Mouse (Mus musculus): ENCODE results near the gene Trim37. TPM values are rescaled to one million over a fixed set of nuclear protein-coding genes. Genes with fewer than 3 reads are reported as not detected.

Trim37 gene
- polyA plus RNA-seq, 1 experiment, result 55.9 TPM

GRCm38 (mm10) chr11:87173625-87174024 is 46.7 kb downstream of the Trim37 start:
- TF ChIP-seq POLR2A (IDR thresholded peaks at IDR 0.05; ENCODE audit: insufficient read depth, low read length), result no peak
- Histone ChIP-seq H3K4me3 (ENCODE audit: low read depth, low read length) (no peak overlapping the region), H3K27ac (ENCODE audit: insufficient read depth, low read length) (no peak overlapping the region), H3K36me3 (ENCODE audit: control insufficient read depth, insufficient read depth, low read length, poor library complexity, severe bottlenecking) (peaks cover 15% of the 10 kb centered on the region), H3K4me1 (ENCODE audit: control insufficient read depth, insufficient read depth, low read length) (no peaks in the 10 kb centered on the region), H3K27me3 (ENCODE audit: control insufficient read depth, insufficient read depth, low read length, poor library complexity, severe bottlenecking) (no peaks in the 10 kb centered on the region), H3K9me3 (replicated peaks; ENCODE audit: control insufficient read depth, insufficient read depth, low read length, poor library complexity, severe bottlenecking) (no peaks in the 10 kb centered on the region), H3K9ac (ENCODE audit: low read depth, poor library complexity, severe bottlenecking) (no peak overlapping the region)

GRCm38 (mm10) chr11:87175031-87175430 is 48.2 kb downstream of the Trim37 start:
- Histone ChIP-seq H3K27me3 (ENCODE audit: control insufficient read depth, insufficient read depth, low read length, poor library complexity, severe bottlenecking) (no peaks in the 10 kb centered on the region), H3K36me3 (ENCODE audit: control insufficient read depth, insufficient read depth, low read length, poor library complexity, severe bottlenecking) (peaks cover 11% of the 10 kb centered on the region)

GRCm38 (mm10) chr11:87212313-87212712 is 85.4 kb downstream of the Trim37 start:
- peaks cover 40% of the 10 kb centered on the region for H3K36me3 ChIP-seq (ENCODE audit: control insufficient read depth, insufficient read depth, low read length, poor library complexity, severe bottlenecking)
- H3K9me3 ChIP-seq (replicated peaks; ENCODE audit: control insufficient read depth, insufficient read depth, low read length, poor library complexity, severe bottlenecking), result no peaks in the 10 kb centered on the region
- no peak overlapping the region for H3K27ac ChIP-seq (ENCODE audit: insufficient read depth, low read length)
- no peak overlapping the region for H3K9ac ChIP-seq (ENCODE audit: low read depth, poor library complexity, severe bottlenecking)
- no peak for TF ChIP-seq POLR2A (IDR thresholded peaks at IDR 0.05; ENCODE audit: insufficient read depth, low read length)
- TF ChIP-seq EP300 (IDR thresholded peaks at IDR 0.05; ENCODE audit: insufficient read depth, low read depth, low read length), result no peak
- no peaks in the 10 kb centered on the region for H3K4me1 ChIP-seq (ENCODE audit: control insufficient read depth, insufficient read depth, low read length)
- H3K4me3 ChIP-seq (ENCODE audit: low read depth, low read length), result no peak overlapping the region
- H3K27me3 ChIP-seq (ENCODE audit: control insufficient read depth, insufficient read depth, low read length, poor library complexity, severe bottlenecking), result no peaks in the 10 kb centered on the region

More at GRCm38 (mm10) chr11:87175031-87175430, 48.2 kb downstream of the Trim37 start:
- H3K27ac ChIP-seq (ENCODE audit: insufficient read depth, low read length), result no peak overlapping the region
- no peaks in the 10 kb centered on the region for H3K4me1 ChIP-seq (ENCODE audit: control insufficient read depth, insufficient read depth, low read length)
- H3K9ac ChIP-seq (ENCODE audit: low read depth, poor library complexity, severe bottlenecking), result no peak overlapping the region
- H3K9me3 ChIP-seq (replicated peaks; ENCODE audit: control insufficient read depth, insufficient read depth, low read length, poor library complexity, severe bottlenecking), result no peaks in the 10 kb centered on the region
- H3K4me3 ChIP-seq (ENCODE audit: low read depth, low read length), result no peak overlapping the region
- no peak for TF ChIP-seq EP300 (IDR thresholded peaks at IDR 0.05; ENCODE audit: insufficient read depth, low read depth, low read length)
- TF ChIP-seq POLR2A (IDR thresholded peaks at IDR 0.05; ENCODE audit: insufficient read depth, low read length), result no peak
- TF ChIP-seq CTCF (IDR thresholded peaks at IDR 0.05; ENCODE audit: low read depth, low read length), result no peak

GRCm38 (mm10) chr11:87222686-87223085 is 95.8 kb downstream of the Trim37 start:
- H3K9ac ChIP-seq (ENCODE audit: low read depth, poor library complexity, severe bottlenecking), result no peak overlapping the region
- no peaks in the 10 kb centered on the region for H3K9me3 ChIP-seq (replicated peaks; ENCODE audit: control insufficient read depth, insufficient read depth, low read length, poor library complexity, severe bottlenecking)
- no peak overlapping the region for H3K4me3 ChIP-seq (ENCODE audit: low read depth, low read length)
- H3K27me3 ChIP-seq (ENCODE audit: control insufficient read depth, insufficient read depth, low read length, poor library complexity, severe bottlenecking), result no peaks in the 10 kb centered on the region
- H3K36me3 ChIP-seq (ENCODE audit: control insufficient read depth, insufficient read depth, low read length, poor library complexity, severe bottlenecking), result peaks cover 29% of the 10 kb centered on the region
- TF ChIP-seq CTCF (IDR thresholded peaks at IDR 0.05; ENCODE audit: low read depth, low read length), result no peak
- no peak for TF ChIP-seq POLR2A (IDR thresholded peaks at IDR 0.05; ENCODE audit: insufficient read depth, low read length)
- TF ChIP-seq EP300 (IDR thresholded peaks at IDR 0.05; ENCODE audit: insufficient read depth, low read depth, low read length), result no peak
- no peaks in the 10 kb centered on the region for H3K4me1 ChIP-seq (ENCODE audit: control insufficient read depth, insufficient read depth, low read length)
- no peak overlapping the region for H3K27ac ChIP-seq (ENCODE audit: insufficient read depth, low read length)

- Histone ChIP-seq H3K4me1 (ENCODE audit: control insufficient read depth, insufficient read depth, low read length) (no peaks in the 10 kb centered on the region), H3K27ac (ENCODE audit: insufficient read depth, low read length) (no peak overlapping the region), H3K9me3 (replicated peaks; ENCODE audit: control insufficient read depth, insufficient read depth, low read length, poor library complexity, severe bottlenecking) (no peaks in the 10 kb centered on the region), H3K4me3 (ENCODE audit: low read depth, low read length) (no peak overlapping the region), H3K36me3 (ENCODE audit: control insufficient read depth, insufficient read depth, low read length, poor library complexity, severe bottlenecking) (peaks cover 20% of the 10 kb centered on the region), H3K9ac (ENCODE audit: low read depth, poor library complexity, severe bottlenecking) (no peak overlapping the region), H3K27me3 (ENCODE audit: control insufficient read depth, insufficient read depth, low read length, poor library complexity, severe bottlenecking) (no peaks in the 10 kb centered on the region)
- no peak for TF ChIP-seq POLR2A (IDR thresholded peaks at IDR 0.05; ENCODE audit: insufficient read depth, low read length)
- TF ChIP-seq CTCF (IDR thresholded peaks at IDR 0.05; ENCODE audit: low read depth, low read length), result no peak
- TF ChIP-seq EP300 (IDR thresholded peaks at IDR 0.05; ENCODE audit: insufficient read depth, low read depth, low read length), result no peak
Observed at GRCm38 (mm10) chr11:87227056-87227455, 100.2 kb downstream of the Trim37 start.

- H3K4me1 ChIP-seq (ENCODE audit: control insufficient read depth, insufficient read depth, low read length), result no peaks in the 10 kb centered on the region
- no peaks in the 10 kb centered on the region for H3K9me3 ChIP-seq (replicated peaks; ENCODE audit: control insufficient read depth, insufficient read depth, low read length, poor library complexity, severe bottlenecking)
- no peak overlapping the region for H3K9ac ChIP-seq (ENCODE audit: low read depth, poor library complexity, severe bottlenecking)
- TF ChIP-seq EP300 (IDR thresholded peaks at IDR 0.05; ENCODE audit: insufficient read depth, low read depth, low read length), result no peak
- TF ChIP-seq CTCF (IDR thresholded peaks at IDR 0.05; ENCODE audit: low read depth, low read length), result no peak
- TF ChIP-seq POLR2A (IDR thresholded peaks at IDR 0.05; ENCODE audit: insufficient read depth, low read length), result no peak
- no peaks in the 10 kb centered on the region for H3K27me3 ChIP-seq (ENCODE audit: control insufficient read depth, insufficient read depth, low read length, poor library complexity, severe bottlenecking)
- peaks cover 21% of the 10 kb centered on the region for H3K36me3 ChIP-seq (ENCODE audit: control insufficient read depth, insufficient read depth, low read length, poor library complexity, severe bottlenecking)
- no peak overlapping the region for H3K4me3 ChIP-seq (ENCODE audit: low read depth, low read length)
- H3K27ac ChIP-seq (ENCODE audit: insufficient read depth, low read length), result no peak overlapping the region
Observed at GRCm38 (mm10) chr11:87233377-87233776, 106.5 kb downstream of the Trim37 start.

Measured in ES-Bruce4 (cell line).